Mouse (Mus musculus): Measurements from ENCODE around the gene Gm26965.
"Not testable (repeated sequence)": the region's sequence is repeated elsewhere in the genome, so short reads cannot be mapped to it uniquely, and the experiment has no call there.

- not testable (repeated sequence) for TF ChIP-seq CTCF (IDR thresholded peaks at IDR 0.05; ENCODE audit: control insufficient read depth, insufficient read depth, insufficient replicate concordance, low read depth, low read length); POLR2A (IDR thresholded peaks at IDR 0.05; ENCODE audit: control insufficient read depth, low read depth, low read length)
These were observed 62.3 kb downstream of the Gm26965 start for GRCm38 (mm10) chr13:67463506-67464185.
